Mouse (Mus musculus) NIH3T3 (cell line): ENCODE measurements around the gene P2ry6.
A peak's percentile ranks its signal among the peaks of the same experiment; 100 is the strongest.

Experiments used
- DNase-seq: peaks from one replicate; pipeline ENCODE4 v3.0.0-alpha.2; 2012; ENCODE audit warnings: low read depth

P2ry6 gene

DNA sequence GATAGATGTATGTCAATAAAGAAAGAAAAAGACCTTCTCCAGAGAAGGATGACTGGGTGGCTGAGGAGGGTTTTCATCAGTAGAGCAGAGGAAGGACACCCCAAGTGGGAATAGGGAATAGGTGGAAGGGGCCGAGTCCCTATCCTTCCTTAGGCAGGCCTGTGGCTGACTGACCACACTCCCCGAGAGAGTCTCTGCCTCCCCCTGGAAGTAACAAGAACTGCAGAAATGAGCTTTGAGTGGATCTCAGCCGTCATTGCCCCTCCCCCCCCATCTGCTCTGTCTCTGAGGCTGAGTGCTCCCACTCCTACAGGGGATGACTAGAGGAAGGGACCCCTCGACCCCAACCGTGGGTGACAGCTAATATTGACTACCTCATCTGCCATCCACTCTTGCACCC is 33.3 kb downstream of the P2ry6 start:
- DNase-seq = no peak

DNA sequence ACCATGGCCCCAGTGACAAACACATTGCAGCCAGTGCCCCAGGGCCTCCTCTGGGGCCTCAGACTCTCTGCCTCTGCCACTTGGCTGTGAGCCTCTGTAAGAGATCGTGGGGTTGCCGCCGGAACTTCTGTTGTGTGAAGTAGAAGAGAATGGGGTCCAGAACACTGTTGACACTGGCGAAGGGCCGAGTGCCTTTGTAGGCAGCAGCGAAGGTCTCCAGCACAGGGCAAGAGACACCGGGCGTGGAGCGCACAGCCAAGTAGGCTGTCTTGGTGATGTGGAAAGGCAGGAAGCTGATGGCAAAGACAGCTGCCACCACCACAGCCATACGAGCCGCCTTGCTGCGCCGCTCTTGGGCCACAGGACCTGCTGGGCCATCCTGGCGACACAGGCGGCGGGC is 36.3 kb downstream of the P2ry6 start:
- DNase-seq = no peak

DNA sequence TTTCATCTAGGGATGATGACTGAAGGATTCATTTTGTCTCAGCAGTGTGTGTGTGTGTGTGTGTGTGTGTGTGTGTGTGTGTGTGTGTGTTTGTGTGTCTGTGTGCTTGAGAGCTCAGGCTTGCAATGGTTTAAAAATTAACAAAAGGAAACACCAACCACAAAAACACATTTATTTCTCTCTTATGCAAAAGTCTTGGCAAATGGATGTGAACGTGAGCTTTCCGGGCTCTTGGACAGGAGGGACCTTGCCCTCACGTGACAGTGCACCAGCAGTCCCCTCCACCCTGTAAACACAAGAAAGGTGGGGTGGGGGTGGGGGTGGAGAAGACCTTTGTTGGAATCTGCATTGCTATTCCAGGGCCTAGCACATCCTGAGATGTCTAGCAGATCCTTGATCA is 37.0 kb downstream of the P2ry6 start:
- no peak for DNase-seq

DNA sequence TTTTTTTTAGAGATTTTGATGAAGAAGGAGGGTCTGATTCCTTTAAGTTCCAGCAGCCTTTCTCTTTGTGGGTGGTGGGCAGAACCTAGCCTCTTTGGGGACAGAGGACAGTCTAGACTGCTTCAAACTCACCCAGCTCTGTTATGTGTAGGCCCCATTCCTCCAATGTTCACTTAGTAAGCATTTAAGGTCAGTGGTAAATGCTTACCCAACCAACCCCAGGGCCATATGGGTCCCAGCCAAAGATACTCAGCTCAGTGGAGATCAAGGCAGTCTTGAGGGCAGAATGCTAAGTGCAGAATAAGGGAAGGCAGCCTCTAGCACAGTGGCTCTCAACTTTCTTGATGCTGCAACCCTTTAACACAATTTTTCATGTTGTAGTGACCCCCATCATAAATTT is 40.9 kb downstream of the P2ry6 start:
- DNase-seq = no peak

DNA sequence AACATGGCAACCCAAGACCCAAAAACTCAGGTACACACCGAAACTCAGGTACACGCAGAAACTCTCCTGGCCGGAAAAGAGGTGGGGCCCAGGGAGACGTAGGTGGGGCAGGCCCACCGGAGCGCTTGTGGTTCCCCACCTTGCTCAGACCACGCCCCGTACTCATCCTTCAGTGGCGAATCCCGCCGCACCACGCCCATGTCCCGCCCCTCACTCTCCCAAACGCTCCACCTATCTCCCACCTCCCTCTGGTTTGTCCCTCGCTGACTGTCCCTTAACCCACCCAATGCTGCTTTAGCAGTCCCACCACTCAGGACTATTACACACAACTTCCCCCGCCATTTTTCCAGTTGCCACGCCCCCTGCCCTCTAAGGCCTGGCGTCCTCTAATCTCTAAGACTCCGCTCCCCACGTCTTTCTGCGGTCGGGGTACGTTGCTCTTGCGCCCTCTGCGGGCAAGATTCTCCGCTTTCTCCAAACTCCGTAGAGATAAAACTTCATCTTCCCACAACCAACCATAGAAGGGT is 41.9 kb downstream of the P2ry6 start:
- DNase-seq = peak; percentile 94

DNA sequence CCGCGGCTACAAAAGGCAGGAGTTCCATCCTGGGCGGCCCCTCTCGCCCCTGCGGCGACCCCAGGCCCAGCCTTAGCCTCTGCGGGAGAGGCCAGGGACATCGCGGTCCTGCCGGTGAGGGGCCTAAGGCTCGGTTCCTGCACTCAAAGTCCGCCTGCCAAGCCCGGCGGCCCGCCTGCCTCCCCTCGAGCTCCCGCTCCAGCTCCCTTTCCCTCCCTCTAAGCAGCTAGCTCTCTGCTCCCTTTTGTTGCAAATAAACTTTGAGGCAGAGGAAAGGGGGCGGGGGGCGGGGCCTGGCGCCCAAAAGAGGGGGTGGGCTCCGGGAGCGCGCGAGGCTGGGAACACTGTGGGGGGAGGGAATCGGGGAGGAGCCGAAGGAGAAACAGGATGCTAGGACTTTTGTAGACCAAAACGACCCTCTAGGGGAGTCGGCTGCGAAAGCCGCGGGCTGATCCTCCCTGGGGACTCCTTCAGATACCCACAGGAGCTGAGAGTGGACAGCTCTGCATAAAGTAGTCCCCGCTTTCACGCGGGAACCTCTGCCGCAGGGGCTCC is 42.4 kb downstream of the P2ry6 start, which contains the start of gene Arhgef17:
Gene Arhgef17 (minus strand): TSS at position 182 of the 555 bp plus-strand sequence.
- peak; percentile 92 for DNase-seq

DNA sequence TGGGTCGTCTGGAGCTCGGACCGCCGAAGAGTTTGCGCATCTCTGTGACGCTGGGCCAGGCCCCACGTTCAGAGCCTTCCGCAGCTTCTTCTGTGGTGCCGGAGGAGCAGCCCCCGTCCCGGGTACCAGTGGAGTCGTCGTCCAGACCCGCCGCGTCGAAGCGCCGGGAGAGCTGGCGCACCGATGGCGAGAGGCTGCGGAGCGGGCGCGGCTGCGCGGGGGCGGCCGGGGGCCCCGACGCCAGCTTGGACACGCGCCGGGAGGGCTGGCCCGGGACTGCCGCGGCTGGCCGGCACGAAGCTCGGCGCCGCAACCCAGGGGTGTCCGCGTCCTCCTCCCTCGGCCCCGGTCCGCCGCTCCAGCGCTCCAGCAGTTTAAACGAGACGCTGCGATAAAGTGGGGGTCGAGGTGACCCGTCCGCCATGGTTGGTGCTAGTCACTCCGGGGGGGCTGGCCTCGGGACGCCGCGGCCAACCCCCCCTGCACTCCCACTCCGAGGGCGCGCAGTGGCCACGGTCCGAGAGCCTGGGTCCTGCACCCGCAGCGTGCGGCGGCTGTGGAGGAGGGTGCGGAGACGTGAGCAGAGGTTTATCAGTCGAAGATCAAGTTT is 43.0 kb downstream of the P2ry6 start:
- DNase-seq = peak; percentile 68

DNA sequence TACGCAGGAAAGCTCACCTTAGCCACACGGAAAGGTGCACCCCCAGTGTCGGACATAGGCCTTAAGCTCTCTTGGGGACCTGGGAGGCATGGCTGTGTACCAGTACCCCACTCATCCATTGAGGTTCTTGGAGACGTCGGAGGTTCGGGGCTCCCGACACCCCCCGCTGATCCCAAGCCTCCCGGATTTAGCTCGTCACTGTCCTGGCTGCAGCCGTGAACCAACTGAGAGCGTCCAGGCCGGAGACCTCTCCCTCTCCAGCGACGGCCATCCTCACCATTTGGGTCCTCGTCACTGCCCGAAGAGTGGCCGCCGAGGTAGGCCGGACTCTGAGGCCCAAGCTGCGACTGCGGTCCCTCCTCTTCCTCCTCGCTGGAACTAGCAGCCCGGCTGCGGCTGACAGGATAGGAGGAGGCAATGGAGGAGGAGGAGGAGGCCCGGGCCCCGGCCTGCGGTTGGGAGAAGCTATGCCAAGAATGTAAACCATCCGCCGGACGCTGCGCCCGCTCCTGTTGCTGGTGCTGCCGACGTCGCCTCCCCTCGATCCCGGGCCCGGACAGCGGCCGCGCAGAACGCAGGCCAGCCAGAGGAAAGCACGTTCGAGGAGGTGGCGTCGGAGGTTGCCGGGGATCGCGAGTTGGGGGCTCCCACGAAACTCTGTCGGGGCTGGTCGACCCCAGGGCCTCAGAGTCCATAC is 43.7 kb downstream of the P2ry6 start:
- peak; percentile 88 for DNase-seq

DNA sequence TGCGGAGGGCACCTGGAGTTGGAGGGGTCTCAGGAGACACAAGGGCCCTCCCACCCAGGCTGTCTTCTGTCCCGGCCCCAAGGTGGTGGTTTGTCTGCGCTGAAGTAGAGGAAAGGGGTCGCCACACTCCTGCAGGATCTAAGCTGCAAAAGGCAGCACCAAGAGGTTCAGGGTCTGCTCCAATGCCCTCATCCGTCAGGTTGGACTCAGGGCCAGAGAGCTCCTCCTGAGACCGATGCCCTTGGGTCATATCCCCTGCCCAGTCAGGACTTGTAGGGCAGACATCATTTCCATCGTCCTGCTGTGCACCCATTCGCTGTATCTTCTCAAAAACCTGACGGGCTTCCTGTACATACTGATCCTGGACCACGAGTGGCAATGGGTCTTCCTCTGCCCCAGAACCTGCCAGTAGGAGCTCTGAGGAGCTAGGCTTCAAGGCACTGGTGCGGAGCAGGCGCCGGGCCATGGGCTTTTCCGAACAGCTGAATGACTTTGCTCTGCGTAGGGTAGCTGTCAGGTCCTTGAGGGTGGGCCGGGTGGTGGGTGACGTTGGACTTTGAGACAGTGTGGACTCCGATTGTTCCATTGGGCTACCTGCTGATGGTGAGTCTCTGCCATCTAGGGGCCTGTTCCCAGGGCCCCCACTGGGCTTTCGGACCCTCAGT is 44.7 kb downstream of the P2ry6 start:
- DNase-seq = no peak

DNA sequence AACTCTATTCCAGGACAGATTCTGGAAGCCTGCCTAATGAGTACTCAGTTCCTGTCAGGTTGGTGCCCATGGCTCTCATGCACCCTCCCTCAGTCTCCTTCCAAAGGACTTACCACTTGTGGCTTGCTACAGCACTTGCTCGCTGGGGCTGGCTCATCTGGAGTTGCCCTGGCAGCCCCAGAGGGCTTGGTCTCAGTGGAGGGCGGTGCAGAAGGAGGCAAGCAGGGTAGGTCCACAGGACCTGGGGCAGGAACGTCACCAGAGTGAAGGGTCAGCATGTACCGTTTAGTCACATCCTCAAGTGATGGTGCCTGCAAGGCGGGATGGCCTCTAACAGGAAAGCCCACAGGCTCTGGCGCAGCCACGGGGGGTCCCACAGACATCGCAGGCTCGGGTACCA is 46.0 kb downstream of the P2ry6 start:
- peak; percentile 36 for DNase-seq

DNA sequence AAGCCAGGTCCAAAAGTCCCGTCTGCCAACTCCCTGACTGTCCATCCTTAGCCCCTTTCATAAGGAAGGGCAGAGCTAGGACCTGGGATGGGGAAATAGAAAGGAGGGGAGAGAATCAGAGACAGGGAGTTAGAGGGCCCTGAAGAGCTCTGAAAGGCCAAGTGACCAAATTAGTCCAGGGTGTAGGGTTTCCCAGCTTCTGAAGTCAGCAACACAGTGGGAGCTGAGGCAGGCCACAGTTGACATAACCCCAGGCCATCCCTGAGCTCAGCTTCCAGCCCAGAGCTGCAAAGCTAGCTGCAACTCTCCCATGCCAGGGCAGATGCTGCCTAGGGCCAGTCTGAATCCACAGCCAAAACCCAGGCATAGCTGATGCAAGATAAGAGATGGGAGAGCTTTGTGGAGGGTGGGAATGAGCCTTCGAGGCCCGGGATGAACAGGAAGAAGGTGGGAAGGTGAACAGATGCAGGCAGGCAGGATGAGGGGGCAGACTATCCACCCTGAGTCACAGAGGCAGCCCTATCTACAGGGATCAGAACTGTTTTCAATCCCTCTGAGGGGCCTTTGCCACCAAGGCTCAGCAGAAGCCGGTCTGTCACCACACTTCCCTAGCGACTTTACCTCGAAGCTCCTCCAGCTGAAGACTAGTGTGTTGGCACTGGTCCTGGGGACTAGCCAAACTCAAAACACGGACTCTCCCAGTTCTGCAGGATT is 47.0 kb downstream of the P2ry6 start:
- DNase-seq = no peak

DNA sequence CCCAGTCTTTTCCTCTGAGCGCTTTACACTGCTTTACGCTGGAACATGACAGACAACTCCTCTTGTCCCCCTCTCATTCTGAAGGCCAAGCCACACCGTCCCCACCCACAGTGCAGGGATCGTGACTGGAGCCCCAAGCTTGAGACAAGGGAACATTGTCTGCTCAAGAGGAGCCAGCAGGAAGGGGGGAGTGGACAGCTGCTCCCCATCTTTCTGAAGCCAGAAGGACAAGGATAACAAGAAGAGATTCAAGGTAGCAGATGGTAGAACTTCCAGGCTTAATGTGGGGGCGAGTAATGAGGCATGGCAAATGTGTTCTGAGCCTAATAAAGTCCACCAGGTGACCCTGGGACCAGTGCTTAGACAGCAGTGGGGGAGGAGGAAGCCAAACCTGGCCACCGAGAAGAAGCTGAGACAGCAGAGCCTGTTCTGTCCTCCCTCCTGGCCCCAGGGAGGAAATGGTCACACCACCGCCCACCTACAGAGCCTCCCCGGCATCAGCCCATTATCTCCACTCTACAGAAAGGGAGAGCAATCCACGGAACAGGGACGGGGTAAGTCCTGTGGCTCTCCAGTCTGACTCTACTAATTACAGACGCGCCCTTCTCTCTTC is 48.0 kb downstream of the P2ry6 start:
- DNase-seq = no peak

DNA sequence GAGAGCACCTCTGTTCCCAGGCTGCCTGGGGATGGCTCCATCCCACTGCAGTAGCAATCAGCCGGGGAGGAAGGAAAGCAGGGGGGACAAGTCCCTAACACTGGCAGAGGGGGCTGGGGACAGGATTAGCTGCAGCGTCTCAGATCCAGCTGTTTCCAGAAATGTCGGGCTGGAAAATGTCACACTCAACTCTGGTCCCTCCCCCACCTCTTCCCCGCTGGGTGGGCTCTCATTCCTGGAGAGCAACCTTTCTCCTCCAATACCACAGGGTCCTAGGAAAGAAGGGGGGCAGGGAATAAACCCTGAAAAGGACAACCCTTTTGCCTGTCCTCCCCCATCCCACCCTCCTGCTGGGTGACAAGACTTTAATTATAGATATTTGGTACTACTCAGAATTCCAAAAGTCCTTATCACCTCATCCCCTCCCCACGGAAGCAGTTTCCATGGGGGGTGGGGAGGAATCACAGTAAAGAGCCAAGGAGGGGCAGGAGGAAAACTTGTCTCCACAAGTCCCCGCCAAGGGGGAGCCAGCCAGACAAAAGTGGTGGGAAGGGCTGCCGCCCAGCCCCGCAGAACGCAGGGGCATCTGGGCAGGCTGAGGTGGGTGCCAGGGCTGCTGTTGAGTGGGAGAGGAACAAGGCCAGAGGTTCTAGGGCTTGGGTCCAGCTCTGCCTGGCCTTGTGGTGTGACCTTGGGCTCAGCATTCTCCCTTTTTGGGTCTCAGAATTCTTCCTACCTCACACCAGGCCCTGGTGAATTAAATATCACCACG is 49.6 kb downstream of the P2ry6 start:
- no peak for DNase-seq

DNA sequence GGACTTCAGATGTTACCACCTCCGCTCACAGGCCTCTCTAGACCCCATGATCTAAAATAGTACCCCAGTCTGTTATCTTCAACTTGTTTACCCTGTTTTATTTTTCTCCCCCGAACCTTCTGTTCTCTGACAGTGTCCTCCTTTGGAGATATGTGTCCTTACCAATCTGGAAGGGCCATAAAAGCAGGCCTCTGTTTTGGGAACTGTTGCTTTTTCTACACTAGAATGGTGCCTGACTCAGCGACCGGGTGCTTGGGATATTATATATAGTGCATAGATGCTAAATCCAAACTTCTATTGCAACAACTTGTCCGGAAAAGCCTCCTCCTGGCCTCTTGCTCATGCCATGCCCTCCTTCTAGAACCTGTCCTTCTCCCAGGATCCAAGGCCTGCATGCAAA is 50.2 kb downstream of the P2ry6 start:
- DNase-seq = no peak

DNA sequence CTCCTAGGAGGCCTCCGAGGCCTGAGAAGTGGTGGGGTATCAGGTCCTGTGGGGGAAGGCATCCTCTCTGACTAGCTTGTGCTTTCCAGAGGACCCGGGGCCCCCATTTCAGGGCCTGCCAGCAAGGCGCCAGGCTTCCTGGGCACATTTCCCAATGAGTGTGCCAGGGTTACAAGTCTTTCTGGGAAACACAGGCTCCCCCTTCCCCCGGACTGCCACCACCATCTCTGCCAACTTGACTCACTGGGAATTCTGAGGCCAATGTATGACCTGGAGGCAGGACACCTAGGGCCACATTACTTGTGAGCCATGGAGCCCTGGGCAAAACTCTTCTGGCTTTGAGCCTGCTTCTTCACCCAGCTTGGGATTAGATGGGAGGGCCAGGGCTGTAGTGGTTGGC is 51.5 kb downstream of the P2ry6 start:
- DNase-seq = peak; percentile 54

DNA sequence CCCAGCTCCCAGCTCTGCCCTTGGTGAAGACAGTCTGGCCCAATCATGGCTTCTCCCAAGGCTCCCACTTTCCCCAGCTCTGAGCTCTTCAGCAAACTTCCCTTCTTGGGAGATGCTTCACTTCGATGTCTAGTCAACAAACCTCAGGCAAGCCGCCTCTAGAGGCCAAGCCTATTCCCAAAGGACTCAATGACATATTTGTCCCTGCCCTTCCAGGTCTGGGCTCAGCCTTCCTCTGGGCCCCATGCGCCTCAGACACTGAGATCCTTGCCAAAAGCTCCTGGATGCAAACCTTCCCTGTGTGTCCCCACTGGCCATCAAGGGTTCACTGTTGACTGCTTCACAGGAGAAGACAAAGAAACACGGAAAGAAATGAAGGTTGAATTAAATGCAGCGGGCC is 53.2 kb downstream of the P2ry6 start:
- DNase-seq = no peak

DNA sequence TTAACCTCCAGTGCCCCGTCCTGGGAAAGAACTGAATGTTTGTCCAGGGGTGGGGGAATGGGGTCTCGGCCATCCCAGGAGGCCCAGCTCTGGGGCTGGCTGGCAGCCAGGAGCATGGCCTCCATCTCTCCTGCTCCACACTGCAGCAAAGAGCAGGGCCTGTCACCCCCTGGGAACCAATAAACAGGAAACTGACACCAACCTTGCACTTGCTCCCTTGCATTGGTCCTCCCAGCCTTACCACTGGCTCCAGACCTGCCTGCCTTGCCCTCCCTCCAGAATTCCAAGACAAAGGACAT is 54.7 kb downstream of the P2ry6 start:
- DNase-seq = peak; percentile 75

DNA sequence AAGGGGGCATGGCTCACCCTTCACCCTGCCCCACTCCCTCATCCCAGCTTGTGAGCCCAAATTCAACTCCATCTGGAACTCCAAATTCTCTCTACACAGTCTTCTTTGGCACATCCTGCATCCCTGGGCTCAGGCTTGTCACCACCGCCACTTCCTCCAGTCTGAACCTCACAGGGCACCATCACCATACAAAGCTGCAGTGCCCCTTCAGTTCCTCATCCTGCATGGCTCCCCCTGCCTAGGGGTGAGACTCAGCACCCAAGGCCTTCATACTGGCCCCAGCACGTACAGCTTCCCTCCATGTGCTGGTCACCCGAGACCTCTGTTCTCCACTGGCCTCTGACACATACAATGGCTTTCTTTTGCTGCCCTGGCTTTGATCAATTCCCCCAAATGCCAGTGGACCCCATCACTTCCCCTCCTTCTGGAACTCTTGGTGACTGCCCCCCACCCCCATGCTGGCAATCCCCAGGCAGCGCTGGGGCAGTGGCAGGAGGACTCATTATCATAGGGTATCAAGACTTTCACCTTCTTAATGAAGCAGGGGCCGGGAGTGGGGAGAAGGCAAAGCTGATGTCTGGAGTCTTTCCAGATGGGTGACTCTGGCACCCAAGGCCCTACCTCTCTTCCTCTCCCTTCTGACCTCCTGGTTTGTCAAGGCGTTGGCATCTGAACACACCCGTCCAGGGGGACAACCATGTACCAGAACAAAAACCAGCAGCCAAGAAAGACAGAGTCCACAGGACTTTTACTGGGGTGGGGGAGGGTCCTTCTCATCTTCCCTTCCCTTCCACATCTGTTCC is 55.2 kb downstream of the P2ry6 start:
- DNase-seq = no peak

DNA sequence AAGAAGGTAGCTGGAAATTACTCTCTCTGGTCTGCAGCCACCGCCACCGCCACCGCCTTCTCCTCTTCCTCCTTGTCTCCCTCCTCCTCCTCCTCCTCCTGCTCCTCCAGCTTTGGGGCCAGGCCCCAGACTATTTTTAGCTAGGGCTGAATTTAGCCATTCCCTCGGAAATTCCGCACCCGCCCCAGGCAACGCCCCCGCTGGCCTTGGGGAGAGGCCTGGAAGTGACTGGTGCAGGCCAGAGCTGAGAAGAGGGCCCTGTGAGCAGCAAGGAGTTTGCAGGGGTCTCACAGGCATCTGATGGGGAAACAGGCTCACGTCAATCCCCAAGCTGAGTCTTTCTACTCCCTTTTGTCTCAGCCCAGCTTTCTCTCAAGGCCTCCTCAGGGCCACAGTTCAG is 56.3 kb downstream of the P2ry6 start:
- DNase-seq = peak; percentile 82

DNA sequence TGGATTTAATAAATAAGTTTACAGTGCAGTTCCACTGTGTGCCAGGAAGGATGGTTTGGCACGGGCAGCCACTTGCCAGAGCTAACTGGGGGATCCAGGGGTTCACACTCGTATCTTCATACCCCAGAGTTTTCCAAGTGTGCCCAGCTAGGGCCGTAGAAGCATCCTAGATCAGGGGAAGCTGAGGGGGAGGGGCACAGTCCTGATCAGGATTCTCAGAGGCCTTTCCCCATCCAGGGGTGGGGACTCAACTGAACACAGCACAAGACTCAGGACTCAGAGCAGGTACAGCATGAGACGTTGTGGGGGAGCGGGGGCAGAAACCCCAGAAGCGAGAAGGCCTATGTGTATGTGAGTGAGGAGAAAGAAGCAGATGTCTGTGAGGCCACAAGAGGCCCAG is 56.7 kb downstream of the P2ry6 start:
- peak; percentile 41 for DNase-seq
